Mouse (Mus musculus): Measurements from ENCODE around the gene Serac1.

GRCm38 (mm10) chr17:6036872-6037271 is 42.7 kb downstream of the Serac1 start:
- TF ChIP-seq CTCF (IDR thresholded peaks at IDR 0.05; ENCODE audit: borderline replicate concordance, control insufficient read depth, extremely low read depth, insufficient read depth, low read length, poor library complexity) (no peak), POLR2A (IDR thresholded peaks at IDR 0.05; ENCODE audit: control insufficient read depth, extremely low read depth, insufficient read depth, low read length, poor library complexity) (no peak)
